Mouse (Mus musculus): ENCODE measurements around the gene Col15a1. TPM values are rescaled to one million over a fixed set of nuclear protein-coding genes. Genes with fewer than 3 reads are reported as not detected.

The Col15a1 gene
- total RNA-seq, 2 experiments from 2014 or later, result 50.7 to 61.5 TPM

DNA sequence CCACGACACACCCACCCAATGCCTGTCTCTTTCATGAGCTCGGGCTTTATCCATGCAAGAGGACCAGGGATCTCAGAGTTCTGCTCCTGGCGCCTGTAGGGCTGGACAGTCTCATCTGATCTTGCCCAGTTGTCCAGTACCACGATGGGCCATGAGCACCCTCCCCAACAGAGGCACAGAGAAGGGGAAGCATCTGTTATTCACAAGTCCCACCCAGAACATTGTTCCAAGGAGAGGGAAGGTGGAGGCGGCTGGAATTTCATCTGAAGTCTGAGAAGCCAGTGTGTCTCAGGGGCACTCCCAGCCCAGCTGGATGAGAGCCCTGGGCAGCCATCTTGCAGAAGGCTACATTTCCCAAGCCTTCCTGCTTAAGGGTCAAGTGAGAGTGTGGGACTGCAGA lies 21.0 kb downstream of the Col15a1 start:
- DNase-seq, result peak in 1 of 2 experiments; percentile 33

DNA sequence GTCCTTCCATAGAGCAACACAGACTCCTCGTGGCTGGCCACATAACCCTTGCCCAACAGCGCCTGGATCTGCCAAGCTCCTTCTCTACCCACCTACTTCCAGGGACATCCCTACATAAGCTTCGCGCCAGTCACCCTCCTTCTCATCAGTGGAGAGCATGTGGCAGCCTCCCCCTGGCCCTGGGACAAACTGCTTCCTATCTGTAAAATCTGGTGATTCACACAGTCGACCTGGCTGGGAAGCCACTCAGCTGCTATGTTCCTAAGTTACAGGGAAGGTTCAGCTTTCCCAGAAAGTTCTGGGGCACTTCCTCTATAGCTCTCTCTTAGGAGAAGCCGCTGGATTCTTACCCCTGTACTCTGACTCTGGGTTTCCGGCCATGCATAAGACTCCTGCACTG lies 22.5 kb downstream of the Col15a1 start:
- no peak for DNase-seq

DNA sequence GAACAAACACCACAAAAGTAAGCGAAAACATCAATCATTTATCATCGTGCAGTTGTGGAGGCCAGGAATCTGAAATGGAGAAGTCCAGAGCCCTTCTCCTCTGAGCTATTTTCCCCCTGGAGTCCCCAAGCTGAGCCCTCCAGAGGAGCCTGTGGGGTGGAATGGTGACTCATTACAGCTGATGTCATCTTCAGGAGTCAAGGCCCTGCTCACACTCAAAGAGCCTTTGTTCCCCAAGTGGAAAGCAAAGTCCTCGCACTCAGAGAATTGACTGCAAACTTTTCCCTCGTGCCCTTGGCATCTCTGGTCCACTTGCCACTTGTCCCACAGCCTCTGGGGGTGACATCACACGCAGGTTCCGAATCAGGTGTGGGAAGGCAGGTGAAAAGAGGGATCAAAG lies 23.4 kb downstream of the Col15a1 start:
- no peak for DNase-seq

DNA sequence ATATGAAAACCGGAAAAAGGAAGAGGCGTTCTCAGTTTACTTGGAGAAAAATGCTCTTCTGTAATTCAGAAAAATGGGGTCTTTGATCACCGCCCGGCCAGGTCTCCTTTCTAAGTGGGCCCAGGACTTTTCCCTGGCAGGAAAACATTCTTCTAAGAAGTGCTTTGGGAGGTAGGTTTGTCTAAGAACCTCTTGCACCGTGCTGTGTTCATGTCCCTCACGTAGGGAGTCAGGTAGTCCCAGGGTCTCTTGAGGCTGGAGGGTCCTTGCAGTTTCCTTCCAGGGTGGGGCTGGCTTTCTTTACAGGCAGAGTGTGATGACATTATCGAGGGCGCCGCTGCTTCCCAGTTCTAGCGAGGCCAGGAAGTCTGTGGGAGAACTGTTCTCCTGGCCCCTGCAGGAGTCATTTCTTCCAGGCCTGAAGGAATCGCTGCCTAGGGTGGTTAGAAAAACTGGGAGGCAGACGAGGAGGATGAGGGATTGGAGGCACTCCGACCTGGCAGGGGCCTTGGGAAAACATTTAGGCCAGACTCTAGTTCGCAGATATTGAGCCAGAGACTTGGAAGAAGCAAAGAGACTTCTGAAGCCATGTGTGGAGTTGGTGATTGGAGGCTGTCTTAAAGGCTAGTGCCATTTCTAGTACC lies 25.4 kb downstream of the Col15a1 start:
- peak; percentile 77 to 86 for DNase-seq

DNA sequence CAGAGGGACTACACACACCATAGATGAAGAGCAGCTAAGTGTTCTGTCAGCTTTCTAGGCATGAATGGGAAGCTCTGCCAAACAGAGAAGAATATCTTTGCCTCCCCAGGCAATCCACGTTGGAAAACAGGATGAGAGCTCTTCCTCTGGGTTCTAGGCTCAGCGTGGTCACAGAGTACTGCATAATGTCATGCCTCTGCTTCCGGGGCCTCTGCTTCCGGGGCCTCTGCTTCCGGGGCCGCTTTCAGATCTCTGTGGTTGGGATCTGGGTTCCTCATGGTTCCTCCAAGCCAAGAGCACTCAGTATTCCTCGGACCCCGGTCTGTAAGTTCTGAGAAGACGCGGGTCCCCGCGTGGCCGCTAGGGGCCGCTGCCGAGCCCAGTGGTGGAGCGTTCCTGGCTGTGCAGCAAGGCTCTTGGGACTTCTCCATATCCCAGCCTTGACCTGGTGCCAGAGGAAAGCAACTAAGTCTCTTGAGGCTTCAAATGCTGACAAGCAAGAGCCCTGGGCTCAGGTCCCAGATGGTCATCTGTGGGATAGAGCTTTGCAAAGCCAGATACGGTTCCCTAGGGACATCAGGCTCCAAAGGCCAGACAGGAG lies 26.8 kb downstream of the Col15a1 start:
- DNase-seq, result peak; percentile 91 to 92

DNA sequence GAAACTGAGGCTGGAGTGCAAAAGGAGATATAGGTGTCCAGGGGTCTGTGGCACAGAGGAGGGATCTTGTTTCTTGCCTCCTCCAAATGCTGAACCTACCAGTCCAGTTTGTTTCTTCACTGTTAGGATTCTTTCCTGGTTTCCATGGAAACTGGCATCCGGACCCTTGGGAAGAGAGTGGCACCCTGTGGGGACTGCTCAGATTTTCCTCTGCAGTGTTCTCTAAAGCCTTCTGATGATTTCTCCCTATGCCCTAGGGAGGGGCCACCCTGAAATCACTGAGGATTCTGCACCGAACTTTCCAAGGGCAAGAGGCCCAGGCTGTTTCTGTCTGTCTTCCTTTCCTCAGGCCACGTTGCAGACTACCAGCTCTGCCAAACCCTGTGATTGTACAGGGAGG lies 27.4 kb downstream of the Col15a1 start:
- no peak for DNase-seq

DNA sequence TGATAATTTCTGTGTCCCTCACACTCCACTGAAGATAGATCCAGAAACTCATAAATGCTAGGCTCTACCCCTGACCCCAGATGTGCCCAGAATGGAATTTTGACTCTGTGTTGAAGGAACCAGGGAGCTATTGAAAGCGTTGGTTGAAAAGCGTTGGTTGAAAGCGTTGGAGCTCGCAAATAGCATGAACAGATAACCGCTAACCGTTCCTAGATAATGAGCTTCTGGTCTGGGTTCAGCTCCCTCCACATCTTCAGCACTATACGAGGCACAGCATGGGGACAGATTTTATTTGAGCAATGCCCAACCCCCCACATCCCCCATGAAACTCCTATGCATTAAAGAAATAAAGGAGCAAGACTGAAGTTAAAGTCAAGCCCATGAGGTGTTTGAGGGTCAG lies 28.1 kb downstream of the Col15a1 start:
- DNase-seq, result no peak

DNA sequence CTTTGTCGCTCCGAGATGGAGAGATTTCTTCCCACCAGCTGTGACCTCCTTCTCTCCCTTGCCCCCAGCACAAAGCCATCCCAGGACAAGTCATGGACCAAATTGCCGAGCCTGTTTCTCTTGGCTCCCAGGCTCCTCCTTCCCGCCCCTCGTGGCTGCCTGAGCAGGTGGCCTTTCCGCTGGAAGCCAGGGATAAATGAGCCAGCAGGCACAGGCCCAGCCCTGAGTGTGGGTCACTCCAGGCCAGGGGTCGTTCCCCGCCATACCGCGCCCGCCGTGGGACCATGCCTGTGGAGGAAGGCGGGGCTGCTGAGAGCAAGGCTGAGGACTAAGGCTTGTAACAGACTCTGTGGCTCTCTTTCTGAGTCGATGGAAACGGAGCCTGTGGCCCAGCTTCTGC lies 29.3 kb downstream of the Col15a1 start:
- DNase-seq, result peak; percentile 83 to 87

DNA sequence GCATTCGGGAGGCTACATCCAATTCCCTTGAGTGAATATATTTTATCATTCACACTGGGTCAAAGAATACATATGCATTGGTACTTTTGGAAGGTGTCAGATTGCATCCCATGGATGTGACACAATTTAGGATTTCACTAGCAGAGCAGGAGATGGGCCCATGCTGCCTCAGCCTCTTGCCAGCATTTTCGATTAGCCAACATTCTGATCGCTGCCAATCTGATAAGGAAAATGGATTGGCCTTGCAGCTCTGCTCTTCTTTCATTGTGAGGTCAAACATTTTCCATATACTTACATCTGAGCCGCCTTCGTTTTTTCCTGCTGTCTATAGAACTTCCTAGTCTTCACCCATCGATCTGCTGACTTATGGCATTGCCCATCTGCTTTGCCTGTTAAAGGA lies 31.2 kb downstream of the Col15a1 start:
- no peak for DNase-seq

DNA sequence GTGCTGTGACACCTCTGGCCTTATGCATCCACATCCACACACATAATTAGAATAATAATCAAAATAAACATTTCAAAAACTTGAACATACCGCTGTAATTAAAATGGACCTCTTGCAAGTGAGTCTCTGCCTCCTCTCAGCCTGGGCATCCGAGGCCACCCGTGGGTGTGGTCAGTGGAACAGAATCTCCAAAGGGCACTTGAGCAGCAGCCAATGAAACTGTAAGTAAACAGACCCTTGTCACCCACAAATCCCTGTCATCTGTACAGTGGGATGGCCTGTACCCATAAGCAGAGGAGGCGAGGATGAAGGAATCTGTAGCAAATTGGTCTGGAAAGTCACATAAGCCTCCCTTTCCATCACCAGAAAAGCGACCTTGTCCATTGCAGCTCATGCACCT lies 32.9 kb downstream of the Col15a1 start:
- DNase-seq, result no peak

DNA sequence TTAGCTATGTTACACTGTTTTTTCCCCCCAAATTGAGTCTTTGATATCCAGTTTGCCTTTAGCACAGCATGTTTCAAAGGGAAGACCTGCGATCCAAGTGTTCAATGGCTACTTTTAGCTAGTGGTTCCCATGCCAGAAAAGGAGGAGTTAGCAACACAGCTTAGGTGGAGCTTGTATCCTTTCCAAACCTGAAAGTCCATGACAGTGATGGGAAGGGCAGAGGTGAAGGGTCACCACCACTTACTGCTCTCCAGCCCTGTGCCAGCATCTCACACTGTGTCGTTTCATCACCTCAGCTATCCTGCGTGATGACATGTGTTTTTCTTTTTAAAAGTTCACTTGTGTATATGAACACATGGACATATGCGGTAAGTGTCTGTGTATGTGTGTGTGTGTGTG lies 34.2 kb downstream of the Col15a1 start:
- no peak for DNase-seq

DNA sequence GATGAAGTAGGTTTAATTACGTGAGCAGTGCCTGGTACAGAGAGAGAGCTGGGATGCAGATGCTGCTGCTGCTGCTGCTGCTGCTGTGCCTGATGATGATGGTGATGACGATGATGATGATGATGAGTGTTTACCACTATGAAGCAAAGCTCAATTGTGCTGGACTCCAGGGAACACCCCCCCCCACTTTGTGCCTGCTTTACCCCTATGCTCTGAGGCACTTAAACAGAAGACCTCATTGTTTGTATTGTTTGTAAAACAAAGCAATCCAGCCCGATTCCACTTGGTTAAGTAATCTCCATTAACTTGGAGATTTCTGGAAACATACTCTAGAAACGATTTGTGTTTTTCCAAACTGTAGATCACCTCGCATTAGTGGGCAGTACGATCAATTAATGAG lies 36.7 kb downstream of the Col15a1 start:
- DNase-seq, result no peak

DNA sequence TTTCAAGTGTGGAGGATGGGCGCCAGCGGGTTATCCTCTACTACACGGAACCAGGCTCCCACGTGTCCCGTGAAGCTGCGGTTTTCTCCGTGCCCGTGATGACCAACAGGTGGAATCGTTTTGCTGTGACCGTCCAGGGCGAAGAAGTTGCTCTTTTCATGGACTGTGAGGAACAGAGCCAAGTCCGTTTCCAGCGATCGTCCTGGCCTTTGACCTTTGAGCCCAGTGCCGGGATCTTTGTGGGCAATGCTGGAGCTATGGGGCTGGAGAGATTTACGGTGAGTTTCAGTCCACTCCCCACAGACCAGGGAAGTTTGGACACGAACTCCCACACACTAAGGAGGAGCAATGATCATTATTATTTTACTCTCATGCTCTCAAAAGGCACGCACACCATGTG lies 37.7 kb downstream of the Col15a1 start:
- no peak for DNase-seq

DNA sequence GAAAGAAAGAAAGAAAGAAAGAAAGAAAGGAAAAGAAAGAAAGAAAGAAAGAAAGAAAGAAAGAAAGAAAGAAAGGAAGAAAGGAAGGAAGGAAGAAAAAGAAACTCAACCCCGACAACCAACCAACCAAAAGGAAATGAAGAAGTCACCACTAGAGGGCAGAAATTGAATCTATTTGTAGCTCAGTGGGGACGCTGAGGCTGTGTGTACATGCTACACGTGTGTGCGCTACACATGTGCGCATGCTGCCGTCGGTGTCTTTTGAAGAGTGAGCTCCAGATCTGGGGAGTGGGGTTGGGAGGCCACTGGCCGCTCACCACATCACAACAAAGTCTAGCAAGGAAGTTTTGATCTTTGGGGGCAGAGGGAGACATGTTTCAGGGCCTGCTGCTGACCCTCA lies 38.9 kb downstream of the Col15a1 start:
- DNase-seq, result peak in 1 of 2 experiments; percentile 45

DNA sequence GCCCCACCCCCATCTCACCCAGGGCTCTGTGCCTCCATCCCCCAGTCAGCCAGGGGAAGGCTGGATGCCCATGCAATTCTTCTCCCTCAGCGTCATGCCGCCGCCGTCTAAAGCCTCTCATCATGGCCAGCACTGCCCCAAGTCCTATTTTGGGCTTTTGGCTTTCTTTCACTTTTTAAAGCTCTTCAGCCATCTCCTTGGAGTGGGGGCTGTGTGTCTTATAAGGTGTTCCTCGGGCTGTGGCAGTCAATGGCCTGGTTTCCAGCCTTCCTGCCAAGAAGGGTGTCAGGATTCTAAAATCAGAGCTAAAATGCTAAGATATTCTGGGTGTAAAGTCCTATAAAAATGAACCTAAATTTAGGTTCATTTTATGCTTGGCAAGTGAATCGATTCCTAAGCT lies 39.6 kb downstream of the Col15a1 start:
- DNase-seq, result no peak

DNA sequence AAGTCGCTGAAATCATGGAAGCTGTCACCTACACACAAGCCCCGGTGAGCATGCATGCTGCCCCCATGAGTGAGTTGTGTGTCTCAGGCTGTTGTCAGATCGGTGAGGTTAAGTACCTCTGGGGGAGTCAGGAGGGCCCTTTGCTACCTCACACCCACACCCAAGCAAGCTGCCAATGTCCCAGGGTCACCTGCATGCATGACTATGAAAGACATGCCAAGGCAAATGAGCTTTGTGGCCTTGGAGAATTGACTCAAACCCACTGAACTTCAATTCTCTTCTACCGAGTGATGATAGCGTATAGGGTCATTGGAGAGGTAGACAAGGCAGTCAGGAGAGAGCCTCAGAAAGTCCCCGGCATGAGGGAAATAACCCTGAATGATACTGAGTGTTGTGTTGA lies 41.2 kb downstream of the Col15a1 start:
- DNase-seq, result no peak

DNA sequence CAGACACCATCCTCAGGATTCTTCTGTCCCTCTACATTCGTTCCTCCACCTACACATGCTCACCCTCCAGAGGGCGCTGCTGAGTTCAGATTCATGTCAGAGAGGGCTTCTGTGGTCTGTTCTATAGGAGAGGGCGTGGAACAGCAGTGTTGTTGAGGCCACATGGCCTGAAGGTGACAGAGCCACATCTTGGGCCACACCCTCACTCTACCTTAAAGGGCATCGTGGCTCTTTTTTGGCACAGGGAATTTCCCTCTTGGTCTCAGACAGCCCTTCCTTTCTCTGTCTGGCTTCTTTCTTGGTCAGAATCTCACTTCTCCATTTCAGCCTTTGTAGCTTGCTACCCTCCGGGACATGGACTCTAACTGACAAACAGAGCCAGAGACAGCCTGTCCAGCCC lies 43.1 kb downstream of the Col15a1 start:
- DNase-seq, result peak; percentile 78 to 90

DNA sequence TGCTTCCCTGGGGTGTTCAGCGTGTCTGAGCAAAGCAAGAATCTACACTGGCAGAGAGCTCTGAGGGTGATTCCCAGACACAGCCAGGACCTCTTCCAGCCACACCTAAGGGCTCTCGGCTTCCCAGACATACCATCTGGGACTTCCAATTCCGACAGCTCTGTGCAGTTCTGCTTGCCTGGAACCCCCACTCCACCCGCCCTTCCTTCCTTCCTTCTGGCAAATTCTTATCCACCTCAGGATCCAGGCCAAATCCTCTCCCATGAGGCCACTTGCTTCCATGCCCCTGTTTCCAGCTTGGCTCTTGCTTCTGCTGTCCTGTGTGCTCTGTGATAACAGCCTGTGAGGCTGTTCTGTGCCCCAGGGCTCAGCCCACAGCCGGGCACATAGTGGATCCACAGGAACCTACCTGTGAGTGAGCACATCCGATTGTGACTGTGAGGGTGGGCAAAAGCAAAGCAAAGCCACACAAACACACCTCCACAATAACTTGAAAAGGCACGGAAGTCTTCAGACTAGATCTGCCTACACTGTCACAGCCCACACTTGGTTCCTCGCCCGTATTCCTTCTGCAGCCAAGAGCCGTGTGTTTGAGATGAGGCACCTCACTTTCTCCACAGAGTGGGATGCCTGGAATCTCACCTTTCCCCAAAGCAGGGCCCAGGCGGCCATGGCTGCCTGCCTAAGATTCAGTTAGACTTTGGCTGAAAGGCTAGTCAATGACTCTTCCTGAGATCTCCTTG lies 43.9 kb downstream of the Col15a1 start:
- peak; percentile 77 to 86 for DNase-seq

DNA sequence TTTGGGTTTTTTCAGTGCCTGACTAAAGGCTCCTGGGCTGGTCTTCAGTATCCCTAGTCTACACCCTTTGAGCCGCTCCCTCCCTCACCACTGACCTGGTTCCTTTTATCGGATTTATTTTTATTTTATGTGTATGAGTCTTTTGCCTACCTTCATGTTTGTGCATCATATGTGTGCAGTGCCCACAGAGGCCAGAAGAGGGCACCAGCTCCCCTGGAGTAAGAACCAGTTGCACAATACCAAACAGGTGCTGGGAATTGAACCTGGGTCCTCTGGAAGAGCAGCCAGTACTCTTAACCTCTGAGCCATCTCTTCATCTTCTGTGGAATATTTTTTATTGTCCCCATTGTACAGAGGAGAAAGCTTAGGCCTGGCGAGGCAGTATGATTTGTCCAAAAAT lies 44.7 kb downstream of the Col15a1 start:
- DNase-seq, result no peak

DNA sequence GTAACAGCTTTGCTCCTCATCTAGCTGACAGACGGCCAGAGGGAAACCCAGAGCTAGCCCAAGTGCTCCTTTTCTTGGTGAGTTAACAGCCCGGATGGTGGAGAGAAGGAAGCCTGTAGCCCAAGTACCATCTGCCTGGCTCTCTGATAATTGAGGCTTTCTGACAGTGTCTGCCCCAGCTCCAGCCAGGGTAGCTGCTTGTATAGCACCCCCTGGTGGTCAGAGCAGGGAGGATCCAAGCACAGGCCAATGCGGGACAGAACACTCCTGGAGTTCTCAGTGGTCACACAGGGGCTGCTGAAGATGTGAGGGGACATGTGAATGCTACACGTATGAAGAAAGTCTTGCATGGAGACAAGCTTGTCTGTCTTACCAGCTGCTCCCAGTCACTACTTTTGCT lies 47.7 kb downstream of the Col15a1 start:
- peak; percentile 80 to 91 for DNase-seq

DNA sequence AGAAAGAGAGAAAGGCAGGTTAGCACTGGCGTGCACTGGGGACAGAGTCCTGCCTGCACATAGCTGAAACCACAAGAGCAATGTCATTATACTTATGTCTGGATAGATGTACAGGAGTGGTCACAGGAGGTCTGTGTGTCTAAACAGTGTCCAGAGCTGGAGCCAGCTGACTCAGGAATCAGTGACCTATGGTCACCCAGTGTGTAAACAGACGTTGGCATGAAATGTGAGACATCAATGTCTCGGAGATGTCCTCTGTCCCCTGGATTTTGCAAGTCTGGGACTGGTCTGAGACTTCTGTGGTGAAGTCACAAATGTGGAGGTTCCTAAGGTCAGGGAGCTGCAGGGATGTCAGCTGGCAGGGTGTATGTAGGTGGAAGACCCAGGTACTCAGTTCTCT lies 50.2 kb downstream of the Col15a1 start:
- no peak for DNase-seq

DNA sequence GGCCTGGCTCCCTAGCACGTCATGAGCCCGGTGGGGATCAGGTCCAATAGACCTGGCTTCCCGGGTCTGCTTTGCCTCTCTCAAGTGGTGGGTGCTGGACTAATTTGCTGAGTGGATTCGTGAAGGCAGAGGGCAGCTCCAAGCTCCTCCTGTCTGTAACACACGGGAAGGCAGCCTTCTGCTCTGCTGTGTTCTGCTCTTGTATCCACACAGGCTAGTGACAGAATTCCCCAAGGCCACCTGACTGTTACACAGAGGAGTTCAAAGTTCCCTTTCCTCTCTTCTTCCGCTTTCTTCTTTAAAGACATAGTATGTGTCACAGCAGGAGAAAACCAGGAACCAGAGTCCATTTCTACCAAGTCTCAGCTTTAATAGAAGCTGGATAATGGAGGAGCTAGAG lies 53.1 kb downstream of the Col15a1 start:
- DNase-seq, result peak in 1 of 2 experiments; percentile 35

DNA sequence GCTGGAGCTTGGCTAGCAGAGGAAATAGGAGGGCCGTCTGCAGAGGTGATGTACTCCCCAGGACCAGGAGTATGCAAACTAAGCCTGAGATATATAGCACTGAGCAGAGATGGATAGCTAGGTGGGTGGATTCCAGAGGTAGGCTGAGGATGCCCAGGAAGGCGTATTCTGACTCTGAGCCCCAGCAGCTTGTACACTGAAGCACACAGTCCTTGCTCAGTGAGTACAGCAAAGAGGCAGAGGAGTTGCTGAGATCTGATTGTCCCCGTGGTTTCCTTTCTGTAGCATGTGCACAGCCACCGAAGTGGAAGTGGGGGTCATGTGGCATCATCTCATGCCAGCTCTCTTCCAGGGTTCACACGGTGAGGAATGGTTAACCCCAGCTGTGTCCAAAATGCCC lies 54.0 kb downstream of the Col15a1 start:
- no peak for DNase-seq

DNA sequence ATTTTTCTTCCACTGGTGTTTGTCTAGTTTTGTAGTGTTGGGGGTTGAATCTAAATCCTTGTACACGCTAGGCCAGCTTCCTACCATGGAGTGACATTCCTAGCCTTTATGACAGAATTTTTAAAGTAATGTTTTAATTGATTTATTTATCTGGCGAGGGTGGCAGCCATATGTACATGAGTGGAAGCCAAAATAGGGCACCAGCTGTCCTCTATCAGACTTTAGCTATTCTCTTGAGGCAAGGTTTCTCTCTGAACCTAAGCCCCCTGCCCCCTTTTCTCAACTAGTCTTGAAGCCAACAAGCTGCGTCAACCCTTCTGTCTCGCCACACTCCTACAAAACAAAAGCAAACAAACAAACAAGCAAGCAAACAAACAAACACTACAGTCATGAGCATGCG lies 57.6 kb downstream of the Col15a1 start:
- no peak for DNase-seq
